Mouse (Mus musculus) forebrain, embryonic 15.5 days (tissue): Measurements from ENCODE around the gene Akap13. TPM values are rescaled to one million over a fixed set of nuclear protein-coding genes. Genes with fewer than 3 reads are reported as not detected.

ENCODE experiments used
- ATAC-seq: fragments of 200-750 bp; cut with Nextera tagmentation; replicated peaks from 2 replicates; pipeline ENCODE4 v1.8.0; 2017; ENCODE audit warnings: mild to moderate bottlenecking, moderate TSS enrichment, moderate library complexity
- H3K27ac ChIP-seq: fragments of 300-500 bp; sonication (generic); replicated peaks from 2 replicates; pipeline ENCODE4 v1.5.1; 2015; ENCODE audit warnings: mild to moderate bottlenecking, inconsistent platforms
- H3K27me3 ChIP-seq: fragments of 300-500 bp; sonication (generic); 2 replicates; pipeline ENCODE4 v1.6.1; 2015; ENCODE audit warnings: inconsistent platforms
- H3K36me3 ChIP-seq: fragments of 300-500 bp; sonication (generic); 2 replicates; pipeline ENCODE4 v1.6.1; 2015; ENCODE audit warnings: mild to moderate bottlenecking, inconsistent platforms
- H3K4me1 ChIP-seq: fragments of 300-500 bp; sonication (generic); 2 replicates; pipeline ENCODE4 v1.6.1; 2015; ENCODE audit warnings: inconsistent platforms
- H3K4me2 ChIP-seq: fragments of 300-500 bp; sonication (generic); replicated peaks from 2 replicates; pipeline ENCODE4 v1.6.1; 2015; ENCODE audit warnings: mild to moderate bottlenecking, inconsistent platforms
- H3K4me3 ChIP-seq: fragments of 300-500 bp; sonication (generic); 2 replicates; pipeline ENCODE4 v1.5.1; 2015; ENCODE audit warnings: mild to moderate bottlenecking, inconsistent platforms
- H3K9ac ChIP-seq: fragments of 300-500 bp; sonication (generic); replicated peaks from 2 replicates; pipeline ENCODE4 v1.6.1; 2015; ENCODE audit warnings: mild to moderate bottlenecking, inconsistent platforms
- H3K9me3 ChIP-seq: fragments of 300-500 bp; sonication (generic); 2 replicates; pipeline ENCODE4 v1.6.1; 2016; ENCODE audit warnings: inconsistent platforms
- WGBS: fragments of 180-500 bp; shearing (Covaris S2); methylation state at CpG from one replicate; pipeline ENCODE4 v1.1.7; 2015; ENCODE audit warnings: mixed read lengths; 5-methylcytosine and 5-hydroxymethylcytosine counted together
- polyA plus RNA-seq: library from polyadenylated mRNA; unstranded; fragments of >200 nt; fragmentation: Nextera tagmentation; extraction: Ambion mirVana; gene quantifications from 2 replicates; pipeline ENCODE4 v1.2.1, GENCODE M21; 2015

Akap13 gene
- polyA plus RNA-seq, 1 experiment from 2014 or later, result 13.3 TPM

DNA sequence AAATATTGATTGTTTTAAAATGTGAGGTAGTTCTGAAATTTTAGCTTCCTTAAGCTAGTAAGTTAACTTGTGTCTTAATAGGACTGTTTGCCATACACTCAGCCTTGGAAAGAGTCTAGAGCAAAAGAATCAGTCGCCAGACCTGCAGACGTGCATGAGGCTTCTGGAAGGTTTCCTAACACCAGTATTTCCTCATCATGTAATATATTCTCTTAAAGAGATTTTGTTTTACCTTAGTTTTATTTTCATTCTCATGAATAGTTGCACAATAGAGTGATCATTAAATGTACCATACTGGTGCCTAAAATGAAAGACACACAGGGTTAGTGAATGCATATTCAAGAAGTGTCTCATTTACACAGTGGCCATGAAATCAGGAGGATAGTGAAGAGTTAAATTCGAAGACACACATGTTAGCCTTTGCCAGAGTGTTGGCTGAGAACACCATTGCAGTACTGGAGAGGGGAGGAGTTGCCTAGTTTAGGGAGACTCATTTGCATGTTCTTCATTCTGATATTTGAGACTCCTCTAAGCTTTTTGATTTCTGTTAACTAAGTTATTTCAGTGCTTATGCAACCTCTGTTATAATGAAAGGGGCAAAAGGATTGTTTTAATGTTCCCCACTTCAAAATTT is 198.5 kb downstream of the Akap13 start:
- Histone ChIP-seq H3K27ac (no peak overlapping the region), H3K27me3 (no peaks in the 10 kb centered on the region), H3K4me2 (no peak overlapping the region), H3K4me3 (no peak overlapping the region), H3K9ac (no peak overlapping the region), H3K36me3 (no peaks in the 10 kb centered on the region), H3K9me3 (no peaks in the 10 kb centered on the region), H3K4me1 (no peaks in the 10 kb centered on the region; the same call in 1 of the 2 replicates)
- WGBS, result 52% methylated on average over 3 of the region's 3 CpGs
- ATAC-seq, result 0 out of 2 replicates have a peak, but pooled peaks have one; percentile 55

DNA sequence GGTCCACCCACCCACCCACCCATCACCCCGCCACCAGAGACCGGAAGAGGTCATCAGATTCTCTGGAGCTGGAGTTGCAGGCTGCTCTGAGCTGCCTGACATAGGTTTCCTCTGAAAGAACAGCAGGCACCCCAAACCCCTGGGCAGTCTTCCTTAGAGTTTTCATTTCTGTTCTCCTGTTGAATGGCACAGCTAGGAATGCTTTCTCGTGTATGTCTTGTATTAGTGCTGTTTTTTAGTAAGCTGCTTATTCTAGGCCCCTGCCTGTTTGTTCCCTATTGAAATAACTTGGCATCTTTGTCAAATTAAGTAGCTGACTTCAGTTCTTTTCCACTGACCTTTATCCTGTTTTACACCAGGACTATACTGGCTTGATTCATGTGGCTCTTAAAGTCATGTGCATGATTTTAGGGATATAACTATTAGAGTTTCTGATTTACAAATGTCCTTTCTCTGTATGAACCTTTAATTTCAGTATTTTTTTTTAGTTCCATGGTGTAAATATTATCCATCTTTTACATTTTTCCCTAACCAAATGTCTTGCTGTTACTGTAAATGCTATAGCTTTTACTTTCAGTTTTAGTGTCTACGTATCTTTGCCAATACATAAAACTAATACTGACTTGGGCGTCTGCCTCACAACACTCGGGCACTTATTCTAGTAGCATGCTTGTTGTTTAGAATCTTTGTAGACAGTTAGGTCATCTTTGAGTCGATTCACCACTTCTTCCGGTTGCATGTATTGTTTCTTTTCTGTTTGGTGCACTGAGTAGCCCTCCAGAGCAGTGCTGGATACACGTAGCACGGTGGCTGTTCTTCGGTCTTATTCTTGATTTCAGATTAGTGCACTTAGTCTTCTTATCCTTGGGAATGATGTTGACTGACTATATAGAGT is 200.1 kb downstream of the Akap13 start:
- WGBS, result 82% methylated on average over 11 of the region's 11 CpGs
- Histone ChIP-seq H3K4me2 (no peak overlapping the region), H3K27ac (no peak overlapping the region), H3K27me3 (no peaks in the 10 kb centered on the region), H3K4me3 (no peak overlapping the region), H3K4me1 (no peaks in the 10 kb centered on the region; the same call in 1 of the 2 replicates), H3K9me3 (no peaks in the 10 kb centered on the region), H3K9ac (no peak overlapping the region), H3K36me3 (no peaks in the 10 kb centered on the region)
- ATAC-seq, result no peak

- ATAC-seq, result no peak
- Histone ChIP-seq H3K4me3 (no peak overlapping the region), H3K4me2 (no peak overlapping the region), H3K27me3 (no peaks in the 10 kb centered on the region), H3K9me3 (no peaks in the 10 kb centered on the region), H3K4me1 (no peaks in the 10 kb centered on the region; the same call in 1 of the 2 replicates), H3K36me3 (no peaks in the 10 kb centered on the region), H3K27ac (no peak overlapping the region), H3K9ac (no peak overlapping the region)
- 92% methylated on average over 9 of the region's 9 CpGs for WGBS
Observed at GRCm38 (mm10) chr7:75656297-75656852, 201.0 kb downstream of the Akap13 start.

DNA sequence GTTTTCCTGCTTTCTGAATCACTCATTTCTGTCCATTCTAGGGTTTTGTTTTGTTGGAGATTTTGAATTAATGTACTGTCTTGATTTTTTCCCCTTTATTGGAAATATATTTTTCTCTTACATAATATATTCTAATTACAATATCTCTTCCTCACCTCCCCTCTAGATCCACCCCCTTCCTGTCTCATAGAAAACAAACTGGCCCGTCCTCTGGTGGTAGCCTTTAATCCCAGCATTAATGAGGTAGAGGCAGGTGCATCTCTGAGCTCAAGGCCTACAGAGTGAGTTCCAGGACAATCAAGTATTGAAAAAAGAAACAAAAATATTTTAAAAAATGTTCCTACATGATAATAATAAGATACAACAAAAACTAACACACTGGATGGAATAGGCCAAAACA is 201.6 kb downstream of the Akap13 start:
- Histone ChIP-seq H3K9ac (no peak overlapping the region), H3K9me3 (no peaks in the 10 kb centered on the region), H3K4me1 (no peaks in the 10 kb centered on the region; the same call in 1 of the 2 replicates), H3K27me3 (no peaks in the 10 kb centered on the region), H3K4me2 (no peak overlapping the region), H3K36me3 (no peaks in the 10 kb centered on the region), H3K4me3 (no peak overlapping the region), H3K27ac (no peak overlapping the region)
- WGBS, result 63% methylated on average over 1 of the region's 1 CpGs
- ATAC-seq, result no peak

- H3K27me3 ChIP-seq, result no peaks in the 10 kb centered on the region
- ATAC-seq, result no peak
- H3K36me3 ChIP-seq, result no peaks in the 10 kb centered on the region
- no peak overlapping the region for H3K4me2 ChIP-seq
- H3K9me3 ChIP-seq, result no peaks in the 10 kb centered on the region
- 86% methylated on average over 3 of the region's 3 CpGs for WGBS
- no peak overlapping the region for H3K4me3 ChIP-seq
- H3K27ac ChIP-seq, result no peak overlapping the region
- no peak overlapping the region for H3K9ac ChIP-seq
- no peaks in the 10 kb centered on the region for H3K4me1 ChIP-seq
Observed at GRCm38 (mm10) chr7:75664455-75664854, 209.1 kb downstream of the Akap13 start.

GRCm38 (mm10) chr7:75666982-75667381 is 211.6 kb downstream of the Akap13 start:
- no peak overlapping the region for H3K27ac ChIP-seq
- 85% methylated on average over 3 of the region's 3 CpGs for WGBS
- H3K9me3 ChIP-seq, result no peaks in the 10 kb centered on the region
- no peak overlapping the region for H3K9ac ChIP-seq
- H3K36me3 ChIP-seq, result no peaks in the 10 kb centered on the region
- H3K27me3 ChIP-seq, result no peaks in the 10 kb centered on the region
- H3K4me1 ChIP-seq, result no peaks in the 10 kb centered on the region
- no peak overlapping the region for H3K4me2 ChIP-seq
- H3K4me3 ChIP-seq, result no peak overlapping the region
- no peak for ATAC-seq

DNA sequence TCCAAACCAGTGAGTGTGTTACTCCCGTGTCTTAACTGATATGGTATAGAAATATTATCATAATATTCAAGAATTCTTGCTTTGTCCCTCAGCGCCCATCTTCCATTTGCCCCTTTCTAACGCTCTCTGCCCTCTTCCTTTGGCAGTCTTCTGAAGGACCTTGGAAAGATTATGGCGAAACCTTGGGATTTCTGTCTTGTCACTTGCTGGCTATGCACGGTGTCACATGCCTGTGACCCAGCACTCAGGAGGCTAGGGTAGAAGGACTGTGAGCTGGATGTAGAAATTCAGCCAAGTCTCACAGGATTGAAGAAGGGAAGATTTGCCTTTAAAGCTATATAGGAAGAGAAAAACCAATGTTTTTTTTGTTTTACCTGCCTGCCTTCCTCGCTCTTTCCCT is 212.2 kb downstream of the Akap13 start:
- Histone ChIP-seq H3K4me2 (no peak overlapping the region), H3K27ac (no peak overlapping the region), H3K9ac (no peak overlapping the region), H3K9me3 (no peaks in the 10 kb centered on the region), H3K27me3 (no peaks in the 10 kb centered on the region), H3K4me1 (no peaks in the 10 kb centered on the region), H3K4me3 (no peak overlapping the region), H3K36me3 (no peaks in the 10 kb centered on the region)
- WGBS, result 96% methylated on average over 6 of the region's 6 CpGs
- ATAC-seq, result no peak

GRCm38 (mm10) chr7:75668396-75668795 is 213.1 kb downstream of the Akap13 start:
- H3K27ac ChIP-seq, result no peak overlapping the region
- H3K9me3 ChIP-seq, result no peaks in the 10 kb centered on the region
- 95% methylated on average over 1 of the region's 1 CpGs for WGBS
- H3K4me2 ChIP-seq, result no peak overlapping the region
- no peak overlapping the region for H3K4me3 ChIP-seq
- no peaks in the 10 kb centered on the region for H3K27me3 ChIP-seq
- H3K36me3 ChIP-seq, result no peaks in the 10 kb centered on the region
- H3K4me1 ChIP-seq, result no peaks in the 10 kb centered on the region
- H3K9ac ChIP-seq, result no peak overlapping the region
- ATAC-seq, result no peak

DNA sequence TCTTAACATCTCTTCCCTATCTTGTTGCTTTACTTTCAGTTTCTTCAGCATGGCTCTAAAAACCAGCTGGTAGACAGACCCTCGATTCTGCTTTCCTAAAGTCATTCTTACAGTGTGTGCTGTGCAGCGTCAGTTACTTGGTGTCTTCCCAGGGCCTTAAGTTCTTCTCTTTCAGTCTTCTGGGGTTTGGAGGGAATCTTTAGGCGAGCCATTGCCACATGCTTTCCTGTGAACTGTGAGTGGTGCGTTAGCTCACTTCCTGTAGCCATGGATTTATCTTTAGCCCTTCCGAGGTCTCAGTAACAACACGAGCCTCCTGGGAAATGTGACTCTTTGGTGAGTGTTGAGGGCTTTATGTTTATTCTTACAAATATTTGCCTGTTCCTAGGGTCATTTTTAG is 214.1 kb downstream of the Akap13 start:
- H3K9me3 ChIP-seq, result no peaks in the 10 kb centered on the region
- H3K27ac ChIP-seq, result no peak overlapping the region
- no peak overlapping the region for H3K4me3 ChIP-seq
- H3K36me3 ChIP-seq, result no peaks in the 10 kb centered on the region
- no peak overlapping the region for H3K9ac ChIP-seq
- 85% methylated on average over 6 of the region's 6 CpGs for WGBS
- H3K27me3 ChIP-seq, result no peaks in the 10 kb centered on the region
- no peak overlapping the region for H3K4me2 ChIP-seq
- no peaks in the 10 kb centered on the region for H3K4me1 ChIP-seq
- ATAC-seq, result no peak

- Histone ChIP-seq H3K27me3 (no peaks in the 10 kb centered on the region), H3K4me3 (no peak overlapping the region), H3K9ac (no peak overlapping the region), H3K4me1 (no peaks in the 10 kb centered on the region), H3K36me3 (no peaks in the 10 kb centered on the region), H3K27ac (no peak overlapping the region), H3K4me2 (no peak overlapping the region), H3K9me3 (no peaks in the 10 kb centered on the region)
- no peak for ATAC-seq
- 59% methylated on average over 9 of the region's 9 CpGs for WGBS
Observed at GRCm38 (mm10) chr7:75679631-75680030, 224.3 kb downstream of the Akap13 start.

DNA sequence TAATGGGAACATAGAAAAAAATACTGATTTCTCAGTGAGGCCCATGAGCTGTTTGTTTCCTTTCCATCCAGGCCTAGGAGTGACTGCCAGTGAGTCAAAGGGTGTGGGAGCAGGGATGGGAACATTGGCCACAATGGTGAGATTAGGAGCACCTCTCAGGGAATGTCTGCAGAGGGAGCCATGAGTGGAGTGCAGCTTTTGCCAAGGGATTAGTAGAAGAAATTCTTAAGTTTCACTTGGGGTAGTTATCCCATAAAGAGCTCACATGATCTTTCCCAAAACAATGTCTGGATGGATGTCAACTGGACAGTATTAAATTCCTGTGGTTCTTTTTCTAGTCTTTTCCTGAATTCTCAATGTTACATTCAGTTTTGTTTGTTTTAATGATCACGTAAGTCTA is 227.6 kb downstream of the Akap13 start:
- H3K36me3 ChIP-seq, result no peaks in the 10 kb centered on the region
- no peaks in the 10 kb centered on the region for H3K9me3 ChIP-seq
- WGBS, result 87% methylated on average over 1 of the region's 1 CpGs
- ATAC-seq, result no peak
- H3K4me2 ChIP-seq, result no peak overlapping the region
- no peak overlapping the region for H3K9ac ChIP-seq
- no peak overlapping the region for H3K4me3 ChIP-seq
- H3K27ac ChIP-seq, result no peak overlapping the region
- H3K4me1 ChIP-seq, result no peaks in the 10 kb centered on the region
- H3K27me3 ChIP-seq, result no peaks in the 10 kb centered on the region

GRCm38 (mm10) chr7:75683410-75683809 is 228.1 kb downstream of the Akap13 start:
- H3K27ac ChIP-seq, result no peak overlapping the region
- 33% methylated on average over 6 of the region's 6 CpGs for WGBS
- H3K36me3 ChIP-seq, result no peaks in the 10 kb centered on the region
- ATAC-seq, result no peak
- H3K4me2 ChIP-seq, result no peak overlapping the region
- H3K9me3 ChIP-seq, result no peaks in the 10 kb centered on the region
- H3K27me3 ChIP-seq, result no peaks in the 10 kb centered on the region
- H3K4me1 ChIP-seq, result no peaks in the 10 kb centered on the region
- H3K4me3 ChIP-seq, result no peak overlapping the region
- H3K9ac ChIP-seq, result no peak overlapping the region
